Mouse (Mus musculus): ENCODE results near the gene Gpn2. TPM values are rescaled to one million over a fixed set of nuclear protein-coding genes. Genes with fewer than 3 reads are reported as not detected.
A peak's percentile ranks its signal among the peaks of the same experiment; 100 is the strongest.

The Gpn2 gene
- total RNA-seq (2021), result 10 to 100 TPM; 16.2 to 16.4 TPM
- long read RNA-seq, experiment 1, partial matches to known transcripts, result 0 of 6 reads
- long read RNA-seq, experiment 1, other reads (novel, unspliced or antisense), result 0 of 6 reads
- long read RNA-seq, experiment 2, transcript Gpn2-201 (5 exons, 1,367 nt), result major isoform, 10 of 15 reads
- long read RNA-seq, experiment 2, partial matches to known transcripts, result 0 of 15 reads
- long read RNA-seq, experiment 2, other reads (novel, unspliced or antisense), result 5 of 15 reads

- peak; percentile 66 to 75 for DNase-seq (ENCODE audit: low spot score in 2 of 2)
Measured at GRCm38 (mm10) chr4:133584059-133584951, at the start of gene Gpn2. TSS of gene Gpn2 (plus strand) at chr4:133584362.

- no peak for DNase-seq (ENCODE audit: low spot score in 2 of 2)
Measured at GRCm38 (mm10) chr4:133536081-133536480, 48.1 kb upstream of the Gpn2 start.

DNA sequence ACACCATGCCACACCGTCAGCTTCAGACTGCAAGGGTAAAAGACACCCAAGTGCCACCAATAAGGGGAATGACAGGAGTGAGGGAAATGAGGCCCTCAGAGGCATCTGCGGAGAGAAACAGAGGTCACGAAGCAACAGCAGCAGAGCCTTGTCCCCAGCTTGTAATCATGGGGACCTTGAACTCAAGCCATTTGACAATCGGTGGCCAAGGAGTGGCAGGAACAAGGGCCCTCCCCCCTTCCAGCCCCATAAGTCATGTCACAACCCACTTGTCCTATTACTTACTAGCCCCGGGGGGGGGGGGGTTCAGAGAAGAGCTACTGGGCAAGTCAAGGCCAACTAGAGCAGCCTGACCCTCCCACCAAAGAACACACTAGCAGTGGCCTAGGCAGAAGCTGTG, 47.5 kb upstream of the Gpn2 start:
- peak in 1 of 2 experiments; percentile 37 for DNase-seq (ENCODE audit: low spot score in 2 of 2)

- DNase-seq (ENCODE audit: low spot score in 2 of 2), result peak; percentile 89 to 90
Measured at GRCm38 (mm10) chr4:133545272-133546231, 38.6 kb upstream of the Gpn2 start, which contains the start of gene Nudc. TSS of gene Nudc (minus strand) at chr4:133545996.

DNA sequence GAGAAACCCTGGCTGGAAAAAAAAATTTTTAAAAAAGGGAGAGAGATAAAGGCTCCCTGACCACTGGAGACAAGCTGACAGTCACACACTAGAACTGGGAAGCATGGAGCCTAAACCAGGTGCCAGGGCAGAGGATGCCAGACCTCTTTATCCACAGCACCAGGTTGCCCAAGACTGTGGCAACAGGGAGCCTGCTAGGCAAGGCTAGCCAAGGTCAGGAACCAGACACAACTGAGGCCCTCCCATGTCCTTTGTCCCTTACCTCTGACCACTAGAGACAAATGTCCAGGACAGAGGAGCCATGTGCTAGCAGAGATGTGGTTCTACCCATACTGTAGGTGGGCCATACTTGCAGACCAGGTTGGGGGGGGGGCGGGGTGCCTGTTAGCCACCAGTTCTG, 32.1 kb upstream of the Gpn2 start:
- DNase-seq (ENCODE audit: low spot score in 2 of 2), result no peak

DNA sequence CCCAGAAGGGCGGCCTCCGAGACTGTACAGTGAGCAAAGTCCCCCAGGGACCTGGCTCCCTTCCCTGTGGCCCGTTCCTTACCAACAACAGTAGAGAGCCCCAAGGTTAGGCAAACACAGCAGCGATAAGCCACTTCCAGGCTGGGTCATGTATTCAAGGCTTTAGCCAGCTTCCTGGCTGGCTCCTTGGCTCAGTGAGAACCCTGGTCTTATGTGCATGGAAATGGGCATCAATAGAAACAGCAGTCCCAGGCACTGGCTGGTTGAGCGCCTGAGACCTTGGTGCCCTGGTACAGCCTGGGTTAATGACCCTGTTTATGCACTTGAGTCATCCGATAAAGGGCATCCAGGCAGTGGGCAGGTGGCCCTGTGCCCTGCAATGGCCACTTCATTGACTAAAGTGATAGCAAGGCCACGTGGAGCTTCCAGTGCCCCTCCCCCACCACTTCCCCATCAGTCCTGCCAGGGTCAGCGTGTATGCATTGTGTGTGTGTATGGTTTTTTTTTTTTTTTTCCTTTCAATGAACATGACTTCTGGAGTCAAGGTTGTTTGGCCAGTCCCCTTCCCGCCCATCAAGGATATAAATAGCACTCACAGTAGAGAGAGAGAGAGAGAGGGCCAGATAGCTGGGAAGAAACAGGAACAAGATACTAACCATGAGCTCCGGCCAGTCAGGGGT, 31.3 kb upstream of the Gpn2 start, which contains the start of gene Nr0b2:
TSS of gene Nr0b2 (plus strand) at position 609 of the 680 bp plus-strand sequence.
- DNase-seq (ENCODE audit: low spot score in 2 of 2), result peak; percentile 62 to 70

- DNase-seq (ENCODE audit: low spot score in 2 of 2), result peak in 1 of 2 experiments; percentile 41
Measured at GRCm38 (mm10) chr4:133553448-133554330, 30.5 kb upstream of the Gpn2 start.

GRCm38 (mm10) chr4:133557041-133557717, 27.0 kb upstream of the Gpn2 start:
- DNase-seq (ENCODE audit: low spot score in 2 of 2), result no peak

GRCm38 (mm10) chr4:133559846-133560245, 24.3 kb upstream of the Gpn2 start:
- no peak for DNase-seq (ENCODE audit: low spot score in 2 of 2)

- no peak for DNase-seq (ENCODE audit: low spot score in 2 of 2)
Measured at GRCm38 (mm10) chr4:133561622-133562021, 22.5 kb upstream of the Gpn2 start.

DNA sequence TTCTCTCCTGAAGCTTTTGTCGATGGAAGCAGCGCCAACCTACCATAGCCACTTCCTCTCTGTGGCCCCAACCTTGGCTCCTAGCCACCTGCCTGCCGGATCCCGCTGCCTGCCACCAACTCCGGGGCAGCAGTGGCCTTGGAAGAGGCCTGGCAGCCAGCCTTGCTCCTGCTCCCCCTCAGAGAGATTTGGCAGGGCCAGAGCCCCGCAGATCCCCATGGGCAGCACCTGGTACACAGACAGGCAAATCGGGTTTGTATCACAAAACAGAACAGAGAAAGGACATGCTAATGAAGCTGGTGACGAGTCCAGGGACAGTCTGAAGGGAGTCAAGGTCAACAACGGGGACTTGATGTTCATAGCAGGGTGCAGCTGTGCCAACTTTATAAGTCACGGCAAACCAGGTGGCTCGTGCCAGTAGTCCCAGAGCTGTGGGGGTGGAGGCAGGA, 21.0 kb upstream of the Gpn2 start:
- peak; percentile 62 to 76 for DNase-seq (ENCODE audit: low spot score in 2 of 2)

DNA sequence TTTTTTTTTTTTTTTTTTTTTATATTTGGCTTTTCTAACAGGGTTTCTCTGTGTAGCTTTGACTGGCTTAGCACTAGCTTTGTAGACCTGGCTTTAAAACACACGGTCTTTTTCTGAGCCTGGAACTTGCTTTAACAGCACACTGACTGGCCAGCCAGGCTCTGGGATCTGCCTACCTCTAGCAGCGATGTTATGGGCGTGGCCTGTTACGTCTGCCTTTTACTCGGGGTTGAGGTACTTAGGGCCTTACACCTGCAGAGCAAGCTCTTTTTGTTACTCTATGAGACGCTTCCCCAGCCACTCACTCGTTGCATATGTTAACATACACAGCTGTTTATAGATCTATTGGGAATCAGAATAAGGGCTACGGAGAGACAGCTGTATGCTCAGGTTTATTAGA, 16.9 kb upstream of the Gpn2 start:
- no peak for DNase-seq (ENCODE audit: low spot score in 2 of 2)

GRCm38 (mm10) chr4:133569291-133570065, 14.7 kb upstream of the Gpn2 start:
- DNase-seq (ENCODE audit: low spot score in 2 of 2), result no peak

- peak in 1 of 2 experiments; percentile 50 for DNase-seq (ENCODE audit: low spot score in 2 of 2)
Measured at GRCm38 (mm10) chr4:133570066-133570466, 14.1 kb upstream of the Gpn2 start.

GRCm38 (mm10) chr4:133574070-133574842, 9.9 kb upstream of the Gpn2 start, which contains the start of gene Gpatch3:
TSS of gene Gpatch3 (plus strand) at chr4:133574745.
- peak; percentile 89 to 90 for DNase-seq (ENCODE audit: low spot score in 2 of 2)

DNA sequence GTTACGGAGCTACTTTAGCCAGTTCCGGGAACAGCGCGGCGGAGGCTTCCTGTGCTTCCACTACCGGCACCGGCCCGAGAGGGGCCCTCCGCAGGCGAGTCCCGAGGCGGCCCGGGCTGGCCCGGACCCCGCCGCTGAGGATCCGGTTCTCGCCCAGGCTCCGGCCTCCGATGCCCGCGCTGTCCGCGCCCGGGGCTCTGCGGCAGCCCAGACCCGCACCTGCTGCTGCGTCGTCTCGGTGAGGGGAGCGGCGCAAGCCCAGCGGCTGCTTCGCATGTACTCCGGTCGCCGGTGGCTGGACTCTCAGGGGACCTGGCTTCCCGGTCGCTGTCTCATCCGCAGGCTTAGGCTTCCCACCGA, 9.3 kb upstream of the Gpn2 start:
- DNase-seq (ENCODE audit: low spot score in 2 of 2), result no peak

GRCm38 (mm10) chr4:133577983-133578382, 6.2 kb upstream of the Gpn2 start:
- no peak for DNase-seq (ENCODE audit: low spot score in 2 of 2)

All from adrenal gland, adult 18-20 months (tissue).